Mouse (Mus musculus): ENCODE data around the gene Fbxl16. TPM values are rescaled to one million over a fixed set of nuclear protein-coding genes. Genes with fewer than 3 reads are reported as not detected.

Gene Fbxl16
- total RNA-seq, 2 experiments from 2014 or later = 20.3 to 61.4 TPM

DNA sequence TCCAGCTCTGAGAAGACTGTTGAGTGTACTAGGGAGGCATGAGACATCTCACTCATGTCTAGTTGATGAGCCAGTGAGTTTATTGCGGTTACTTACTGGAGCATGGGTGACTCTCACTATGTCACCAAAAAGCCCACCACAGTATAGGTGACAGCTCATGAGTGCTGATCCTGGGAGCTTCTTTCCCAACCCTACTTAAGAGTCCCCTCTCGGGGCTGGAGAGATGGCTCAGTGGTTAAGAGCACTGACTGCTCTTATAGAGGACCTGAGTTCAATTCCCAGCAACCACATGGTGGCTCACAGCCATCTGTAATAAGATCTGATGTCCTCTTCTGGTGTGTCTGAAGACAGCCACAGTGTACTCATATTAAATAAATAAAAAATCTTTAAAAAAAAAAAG, 61.1 kb downstream of the Fbxl16 start:
- DNase-seq (ENCODE audit: low spot score in 2 of 2) = no peak

Small RNA genes lying within 50 kb of the gene (microRNA-seq; reads per million reads assigned to microRNA genes)
- gene Mir3082 (ENCODE audit: borderline number of aligned reads in 2 of 2) (1.9 to 2.4 reads per million in 2 experiments), gene Mir6966 (ENCODE audit: borderline number of aligned reads in 2 of 2) (0 to 1.4 reads per million in 2 experiments)

Other genes starting within 250 kb of the Fbxl16 start
- gene Sox8, start 238.4 kb upstream of the Fbxl16 start, total RNA-seq (2021) = 1 to 10 TPM in 1 of 2 experiments, under 1 TPM in 1; 0.73 to 1.6 TPM
- gene Lmf1, start 230.0 kb upstream of the Fbxl16 start, total RNA-seq (2021) = 10 to 100 TPM; 36.9 to 38.7 TPM
- 1 to 10 TPM in 1 of 2 experiments, not detected in 1; 1.1 TPM for gene Gng13, start 91.9 kb upstream of the Fbxl16 start, total RNA-seq (2021)
- gene Chtf18, start 81.7 kb upstream of the Fbxl16 start, total RNA-seq (2021) = 1 to 10 TPM; 2.6 to 2.7 TPM
- 10 to 100 TPM; 10.2 to 12.8 TPM for gene Rpusd1, start 81.4 kb upstream of the Fbxl16 start, total RNA-seq (2021)
- gene Mslnl, start 73.0 kb upstream of the Fbxl16 start, total RNA-seq (2021) = not detected
- 10 to 100 TPM in 1 of 2 experiments, 1 to 10 TPM in 1; 6.5 to 11.5 TPM for gene Msln, start 54.7 kb upstream of the Fbxl16 start, total RNA-seq (2021)
- gene Narfl, start 35.3 kb upstream of the Fbxl16 start, total RNA-seq (2021) = 10 to 100 TPM; 35.8 to 37.1 TPM
- 10 to 100 TPM; 17.4 to 23.7 TPM for gene Haghl, start 23.4 kb upstream of the Fbxl16 start, total RNA-seq (2021)
- not detected for gene Ccdc78, start 22.5 kb upstream of the Fbxl16 start, total RNA-seq (2021)
- gene Fam173a, start 16.2 kb upstream of the Fbxl16 start, total RNA-seq (2021) = 10 to 100 TPM; 78.0 to 89.1 TPM
- gene AC134908.4, start 13.4 kb upstream of the Fbxl16 start, total RNA-seq (2021) = 1 to 10 TPM in 1 of 2 experiments, not detected in 1; 1.4 TPM
- gene Metrn, start 11.9 kb upstream of the Fbxl16 start, total RNA-seq (2021) = 10 to 100 TPM; 23.7 to 25.7 TPM
- 10 to 100 TPM; 15.7 to 20.2 TPM for gene Wdr24, start 14.5 kb downstream of the Fbxl16 start, total RNA-seq (2021)
- 100 to 1,000 TPM in 1 of 2 experiments, 10 to 100 TPM in 1; 89.7 to 107 TPM for gene Jmjd8, start 19.8 kb downstream of the Fbxl16 start, total RNA-seq (2021)
- gene Stub1, start 24.3 kb downstream of the Fbxl16 start, total RNA-seq (2021) = 100 to 1,000 TPM; 142 to 175 TPM
- 10 to 100 TPM; 13.6 to 18.4 TPM for gene Rhbdl1, start 28.2 kb downstream of the Fbxl16 start, total RNA-seq (2021)
- 10 to 100 TPM in 1 of 2 experiments, 1 to 10 TPM in 1; 9.3 to 13.1 TPM for gene Gm20683, start 32.7 kb downstream of the Fbxl16 start, total RNA-seq (2021)
- gene Rhot2, start 35.8 kb downstream of the Fbxl16 start, total RNA-seq (2021) = 100 to 1,000 TPM; 110 TPM
- 10 to 100 TPM; 16.7 to 18.0 TPM for gene Wdr90, start 52.4 kb downstream of the Fbxl16 start, total RNA-seq (2021)
- gene Mcrip2, start 59.7 kb downstream of the Fbxl16 start, total RNA-seq (2021) = 100 to 1,000 TPM; 302 to 373 TPM
- 100 to 1,000 TPM in 1 of 2 experiments, 10 to 100 TPM in 1; 97.4 to 106 TPM for gene Mettl26, start 66.0 kb downstream of the Fbxl16 start, total RNA-seq (2021)
- 1 to 10 TPM in 1 of 2 experiments, under 1 TPM in 1; 0.93 to 2.0 TPM for gene Wfikkn1, start 71.8 kb downstream of the Fbxl16 start, total RNA-seq (2021)
- gene Rab40c, start 110.6 kb downstream of the Fbxl16 start, total RNA-seq (2021) = 10 to 100 TPM; 20.6 to 32.6 TPM
- gene Pigq, start 135.9 kb downstream of the Fbxl16 start, total RNA-seq (2021) = 100 to 1,000 TPM; 110 to 111 TPM
- not detected for gene Nhlrc4, start 135.9 kb downstream of the Fbxl16 start, total RNA-seq (2021)
- gene A930017K11Rik, start 143.5 kb downstream of the Fbxl16 start, total RNA-seq (2021) = not detected
- 10 to 100 TPM; 22.6 to 24.4 TPM for gene Capn15, start 176.7 kb downstream of the Fbxl16 start, total RNA-seq (2021)